Mouse (Mus musculus): ENCODE data around the gene Lyar. TPM values are rescaled to one million over a fixed set of nuclear protein-coding genes. Genes with fewer than 3 reads are reported as not detected.

Gene Lyar
- total RNA-seq (2023): 10 to 100 TPM; 14.7 to 18.1 TPM

GRCm38 (mm10) chr5:38220328-38220912 lies at the start of gene Lyar, which contains the start of gene Zbtb49:
Gene Lyar, plus strand, starts transcription at chr5:38220470.
Gene Zbtb49, minus strand, starts transcription at chr5:38220457.

GRCm38 (mm10) chr5:38260107-38260682 lies 39.9 kb downstream of the Lyar start, which contains the start of gene Tmem128:
Gene Tmem128, plus strand, starts transcription at chr5:38260185.

GRCm38 (mm10) chr5:38275771-38276170 lies 55.5 kb downstream of the Lyar start, which contains the start of gene Otop1:
Gene Otop1, plus strand, starts transcription at chr5:38275972.

Other genes with a start within 250 kb of the Lyar start
- 10 to 100 TPM; 26.5 to 28.3 TPM for gene Stx18, start 181.7 kb upstream of the Lyar start, total RNA-seq (2023)
- gene Nsg1, start 60.6 kb upstream of the Lyar start, total RNA-seq (2023): under 1 TPM in 1 of 2 experiments, not detected in 1; 0.29 TPM
- 1 to 10 TPM; 7.5 to 9.0 TPM for gene Zbtb49, start within 50 bp of the Lyar start, total RNA-seq (2023)
- gene Tmem128, start 39.7 kb downstream of the Lyar start, total RNA-seq (2023): 10 to 100 TPM; 37.3 to 40.7 TPM
- gene Otop1, start 55.5 kb downstream of the Lyar start, total RNA-seq (2023): not detected
- not detected for gene Drd5, start 98.9 kb downstream of the Lyar start, total RNA-seq (2023)

Data from neutrophil, adult 59 days (primary cell).